Mouse (Mus musculus) brain, embryonic 14.5 days (tissue): Measurements from ENCODE around the gene Acp5.

Source experiments
- CTCF ChIP-seq: fragments of 200-500 bp; IDR thresholded peaks from 2 replicates; pipeline ENCODE4 v1.5.1; 2012; ENCODE audit warnings: inconsistent platforms, mild to moderate bottlenecking, moderate library complexity, borderline replicate concordance; ENCODE audit not compliant: insufficient read depth, insufficient read length; ENCODE audit errors: extremely low read depth
- POLR2A ChIP-seq: fragments of 200-500 bp; IDR thresholded peaks from 2 replicates; pipeline ENCODE4 v1.6.1; 2012; ENCODE audit warnings: mild to moderate bottlenecking, inconsistent platforms, borderline replicate concordance; ENCODE audit not compliant: poor library complexity, insufficient read depth, insufficient read length, severe bottlenecking; ENCODE audit errors: extremely low read depth

DNA sequence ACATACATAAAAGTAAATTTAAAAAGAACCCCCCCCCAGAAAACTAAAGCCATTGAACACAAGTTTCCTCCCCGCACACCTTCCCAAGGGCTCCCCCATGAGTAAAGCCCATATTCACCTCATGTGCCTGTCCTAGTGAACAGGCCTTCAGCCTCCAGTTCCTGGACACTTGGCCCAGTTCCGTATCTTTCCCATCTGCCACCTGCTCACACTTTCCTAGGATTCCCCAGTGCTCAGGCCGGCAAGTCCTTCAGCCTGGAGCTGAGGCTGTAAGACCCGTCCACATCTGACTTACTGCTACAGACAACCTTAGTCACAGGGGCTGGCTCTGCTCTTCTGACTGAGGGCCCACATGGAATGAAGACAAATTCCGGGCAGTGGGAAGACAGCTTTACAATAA, 4.2 kb upstream of the Acp5 start:
- TF ChIP-seq CTCF (no peak), POLR2A (no peak)
